Mouse (Mus musculus): ENCODE results near the gene Musk. TPM values are rescaled to one million over a fixed set of nuclear protein-coding genes. Genes with fewer than 3 reads are reported as not detected.

The Musk gene
- total RNA-seq, 2 experiments from 2014 or later: 20.4 to 66.6 TPM

DNA sequence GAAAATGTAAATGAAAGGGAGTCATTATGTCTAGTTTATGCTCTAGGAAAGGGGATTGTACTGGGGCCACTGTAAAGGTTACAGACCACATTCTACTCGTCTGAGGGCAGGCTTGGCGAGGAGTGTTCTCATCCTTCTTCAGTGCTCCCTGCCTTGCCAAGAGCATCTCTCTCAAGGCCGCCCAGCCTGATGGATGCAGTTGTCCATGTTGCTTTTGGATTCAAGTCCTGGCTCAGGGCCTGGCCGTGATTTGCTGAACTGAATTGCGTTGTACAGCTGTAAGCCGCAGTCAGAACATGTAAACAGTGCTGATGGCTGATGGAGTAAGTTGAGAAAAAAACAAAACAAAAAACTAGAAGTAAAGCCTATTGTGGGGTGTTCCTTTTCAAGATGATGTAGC, 7.4 kb upstream of the Musk start:
- peak; percentile 65 for DNase-seq
- TF ChIP-seq CTCF (IDR thresholded peaks at IDR 0.05): no peak
- no peak overlapping the region for H3K4me3 ChIP-seq
- peak overlapping the region; percentile 25; the same call in 1 of the 2 replicates for H3K27ac ChIP-seq
- intact Hi-C loops (cut with DNase I): no loop called here

DNA sequence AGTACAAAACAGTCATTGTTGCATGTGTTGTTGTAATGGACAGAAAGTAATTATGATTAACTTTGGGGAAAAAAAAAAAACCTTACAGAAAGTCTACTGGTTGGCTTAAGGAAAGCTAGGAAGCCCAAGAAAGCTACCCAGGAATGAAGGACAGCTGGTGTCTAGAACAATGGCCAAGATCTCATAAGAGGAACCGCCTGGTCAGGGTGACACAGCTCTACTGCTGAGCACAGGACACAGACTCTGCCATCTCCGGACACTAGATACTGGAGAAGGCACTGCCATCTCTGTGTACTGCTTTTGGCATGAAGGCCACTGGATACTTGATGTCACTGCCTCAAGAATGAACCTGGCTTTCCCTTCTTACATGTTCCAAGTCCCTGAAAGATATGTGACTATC, 5.6 kb upstream of the Musk start:
- DNase-seq: peak; percentile 33
- Histone ChIP-seq H3K27ac (no peak overlapping the region; the same call in 1 of the 2 replicates), H3K4me3 (no peak overlapping the region)
- no peak for TF ChIP-seq CTCF (IDR thresholded peaks at IDR 0.05)
- intact Hi-C loops (cut with DNase I): loop anchor here (10.0 kb wide), 1 partner anchor 115 kb away; no protein-coding TSS in a partner anchor

DNA sequence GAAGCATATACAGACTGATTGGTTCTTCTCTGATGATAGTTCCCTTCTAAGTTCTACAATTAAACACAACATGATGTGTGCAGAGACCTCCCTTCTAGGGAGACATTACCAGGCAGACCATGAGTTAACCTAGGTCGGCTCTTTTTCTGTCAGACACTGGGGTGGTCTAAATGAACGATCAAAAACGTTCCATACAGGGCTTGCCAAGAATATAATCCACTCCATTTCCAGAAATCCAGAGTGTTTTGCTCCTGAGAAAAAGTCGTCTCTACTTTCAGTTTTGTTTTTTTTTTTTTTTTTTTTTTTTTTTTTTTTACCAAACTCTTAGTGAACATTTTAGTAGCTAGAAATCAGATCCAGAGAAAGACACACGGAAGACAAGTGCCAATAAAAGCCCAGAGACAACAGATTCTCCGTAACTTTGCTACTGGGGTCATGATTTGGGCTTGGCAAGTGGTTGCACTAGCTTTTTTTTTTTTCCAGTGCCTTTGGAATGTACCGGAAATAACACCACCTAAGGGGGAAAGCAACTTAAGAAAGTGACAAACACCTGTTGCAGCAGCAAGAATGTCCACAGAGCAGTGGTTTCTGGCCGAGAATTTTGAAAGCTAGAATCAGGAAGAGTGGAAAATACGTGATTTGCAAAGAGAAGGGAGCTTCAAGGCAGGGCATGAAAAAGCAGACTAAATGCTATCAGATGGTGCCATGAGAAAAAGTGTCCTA, 769 bp downstream of the Musk start:
- TF ChIP-seq CTCF (IDR thresholded peaks at IDR 0.05): no peak
- intact Hi-C loops (cut with DNase I): loop anchor here (10.0 kb wide), 1 partner anchor 108 kb away; no protein-coding TSS in a partner anchor
- Histone ChIP-seq H3K27ac (peak overlapping the region; percentile 85), H3K4me3 (peak overlapping the region; percentile 69)
- DNase-seq: no peak

DNA sequence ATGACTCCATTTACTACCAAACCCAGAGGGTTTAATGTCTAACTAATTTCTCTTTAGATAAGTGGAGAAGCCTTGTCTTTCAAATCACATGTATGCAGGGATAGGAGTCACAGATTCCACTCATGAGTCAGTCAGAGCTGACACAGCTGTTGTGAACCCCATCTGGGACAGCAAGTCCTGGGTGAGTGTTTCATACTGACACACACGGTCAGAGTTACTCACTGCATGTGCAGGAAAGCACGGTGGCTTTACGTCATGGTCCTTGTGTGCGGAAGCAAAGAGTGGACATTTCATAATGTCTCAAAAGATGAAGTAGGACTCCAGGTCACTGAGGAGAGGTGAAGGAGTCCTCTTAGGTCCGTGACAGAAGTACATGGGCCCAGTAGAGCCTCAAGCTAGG, 3.0 kb downstream of the Musk start:
- peak overlapping the region; percentile 85 for H3K27ac ChIP-seq
- DNase-seq: peak; percentile 62
- intact Hi-C loops (cut with DNase I): loop anchor here (10.0 kb wide), 1 partner anchor 106 kb away; no protein-coding TSS in a partner anchor
- H3K4me3 ChIP-seq: peak overlapping the region; percentile 69
- no peak for TF ChIP-seq CTCF (IDR thresholded peaks at IDR 0.05)

DNA sequence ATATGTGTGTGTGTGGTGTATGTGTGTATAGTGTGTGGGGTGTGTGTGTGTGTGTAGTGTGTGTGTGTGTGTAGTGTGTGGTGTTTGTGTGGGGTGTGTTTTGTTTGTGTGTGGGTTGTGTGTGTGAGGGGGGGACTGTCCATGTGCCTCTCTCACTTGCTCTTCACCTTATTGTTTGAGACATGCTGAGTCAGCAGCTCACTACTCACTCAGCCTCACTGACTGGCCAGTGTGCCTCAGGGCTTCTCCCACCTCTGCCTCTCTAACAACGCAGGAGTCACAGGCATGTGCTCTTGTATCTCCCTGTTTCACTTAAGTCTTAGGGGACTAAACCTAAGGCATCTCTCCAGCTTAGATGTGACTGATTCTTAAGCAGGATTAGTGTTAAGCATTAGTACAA, 6.1 kb downstream of the Musk start:
- no peak for DNase-seq
- H3K4me3 ChIP-seq: no peak overlapping the region
- intact Hi-C loops (cut with DNase I): no loop called here
- no peak for TF ChIP-seq CTCF (IDR thresholded peaks at IDR 0.05)
- H3K27ac ChIP-seq: no peak overlapping the region

DNA sequence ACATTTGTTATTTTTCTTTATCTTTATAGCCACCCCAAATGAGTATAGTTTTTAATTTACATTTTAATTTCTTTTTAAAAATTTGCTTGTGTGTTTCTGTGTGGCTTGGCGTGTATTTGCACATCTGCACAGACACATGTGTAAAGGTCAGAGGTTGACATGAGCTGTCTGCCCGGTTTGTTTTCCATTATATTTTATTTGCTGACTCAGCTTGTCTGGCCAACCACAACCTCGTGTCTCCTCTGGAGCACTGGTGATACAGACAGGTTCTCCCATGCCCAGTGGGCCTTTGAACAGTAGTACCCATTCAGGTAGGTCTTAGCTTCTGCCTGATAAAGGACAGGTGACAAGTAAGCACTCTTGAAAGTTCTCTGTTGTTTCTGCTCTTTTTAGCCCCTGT, 7.3 kb downstream of the Musk start:
- Histone ChIP-seq H3K4me3 (no peak overlapping the region), H3K27ac (no peak overlapping the region)
- intact Hi-C loops (cut with DNase I): no loop called here
- TF ChIP-seq CTCF (IDR thresholded peaks at IDR 0.05): no peak
- DNase-seq: no peak

DNA sequence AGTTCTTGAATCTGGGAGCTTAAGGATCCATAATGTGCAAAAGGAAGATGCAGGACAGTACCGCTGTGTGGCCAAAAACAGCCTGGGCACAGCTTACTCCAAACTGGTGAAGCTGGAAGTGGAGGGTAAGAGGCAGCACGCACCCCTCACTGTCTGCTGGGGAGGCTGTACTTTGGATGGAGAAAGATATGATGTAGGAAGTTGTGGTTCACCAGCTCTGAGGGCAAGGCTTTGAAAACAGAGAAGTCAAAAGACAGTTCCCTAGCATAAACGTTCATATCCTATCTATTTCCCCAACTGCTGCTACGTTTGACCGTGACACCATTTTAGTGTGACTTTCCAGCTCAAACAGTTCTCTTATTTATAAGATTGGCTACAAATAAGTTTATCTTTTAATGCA, 18.1 kb downstream of the Musk start:
- no peak for TF ChIP-seq CTCF (IDR thresholded peaks at IDR 0.05)
- intact Hi-C loops (cut with DNase I): no loop called here
- no peak overlapping the region for H3K4me3 ChIP-seq
- no peak overlapping the region for H3K27ac ChIP-seq
- no peak for DNase-seq

DNA sequence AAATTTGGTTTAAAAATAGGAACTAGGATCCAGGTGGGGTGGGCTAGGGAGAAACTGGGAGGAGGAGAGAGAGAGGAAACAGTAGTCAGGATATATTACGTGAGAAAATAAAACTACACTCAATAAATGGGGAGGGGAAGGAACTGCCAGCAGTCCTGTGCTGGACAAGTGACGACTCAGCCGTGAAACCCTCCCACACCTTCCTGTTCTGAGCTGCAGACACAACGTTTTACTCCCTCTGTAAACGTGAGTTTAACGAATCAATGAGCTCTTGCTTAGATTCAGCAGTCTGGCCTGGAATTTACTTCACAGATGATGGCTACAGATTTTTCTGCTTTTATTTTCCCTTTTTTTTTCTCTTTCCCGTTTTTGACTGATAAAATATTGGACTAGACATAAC, 18.8 kb downstream of the Musk start:
- intact Hi-C loops (cut with DNase I): no loop called here
- H3K27ac ChIP-seq: no peak overlapping the region
- TF ChIP-seq CTCF (IDR thresholded peaks at IDR 0.05): no peak

DNA sequence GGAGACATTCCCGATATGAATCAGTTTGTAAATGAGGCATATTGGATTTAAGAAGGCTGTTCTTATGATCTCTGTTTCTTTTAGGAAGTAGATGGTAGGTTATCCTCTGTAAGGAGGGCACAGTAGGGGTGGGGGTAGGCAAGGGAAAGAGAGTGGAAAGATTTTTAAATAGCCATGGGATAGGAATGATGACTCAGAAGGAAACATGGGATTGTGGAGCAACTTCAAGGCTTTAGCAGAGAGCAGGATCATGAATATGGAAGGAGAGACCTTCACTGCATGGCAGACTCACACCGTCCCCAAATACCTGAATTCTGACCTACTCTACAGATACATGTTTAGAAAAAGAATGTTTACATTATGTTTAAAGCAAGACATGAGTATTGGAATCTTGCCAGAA, 21.7 kb downstream of the Musk start:
- intact Hi-C loops (cut with DNase I): no loop called here
- H3K4me3 ChIP-seq: no peak overlapping the region
- H3K27ac ChIP-seq: no peak overlapping the region; the same call in 1 of the 2 replicates
- TF ChIP-seq CTCF (IDR thresholded peaks at IDR 0.05): no peak
- no peak for DNase-seq

More for the DNA sequence above, 18.8 kb downstream of the Musk start:
- H3K4me3 ChIP-seq: no peak overlapping the region
- no peak for DNase-seq

DNA sequence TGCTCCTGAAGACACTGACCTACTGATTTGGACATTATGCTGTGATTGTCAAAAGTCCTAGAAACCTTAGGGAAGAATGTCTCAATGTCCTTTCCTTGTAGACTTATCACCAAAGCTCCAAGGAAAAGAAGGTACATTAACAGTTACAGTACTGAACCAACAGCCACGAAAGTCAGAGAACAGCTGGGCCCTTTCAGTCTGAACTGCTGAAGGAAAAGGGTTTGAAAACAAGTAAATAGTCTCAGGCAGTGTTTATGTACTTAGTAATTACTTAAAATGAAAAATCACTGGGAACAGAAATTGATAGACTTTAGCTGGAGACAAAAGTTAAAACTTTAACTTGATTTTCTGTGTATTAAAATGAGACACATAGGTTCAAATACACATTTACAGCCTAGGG, 27.6 kb downstream of the Musk start:
- TF ChIP-seq CTCF (IDR thresholded peaks at IDR 0.05): no peak
- H3K4me3 ChIP-seq: no peak overlapping the region
- no peak for DNase-seq
- intact Hi-C loops (cut with DNase I): no loop called here
- no peak overlapping the region for H3K27ac ChIP-seq

DNA sequence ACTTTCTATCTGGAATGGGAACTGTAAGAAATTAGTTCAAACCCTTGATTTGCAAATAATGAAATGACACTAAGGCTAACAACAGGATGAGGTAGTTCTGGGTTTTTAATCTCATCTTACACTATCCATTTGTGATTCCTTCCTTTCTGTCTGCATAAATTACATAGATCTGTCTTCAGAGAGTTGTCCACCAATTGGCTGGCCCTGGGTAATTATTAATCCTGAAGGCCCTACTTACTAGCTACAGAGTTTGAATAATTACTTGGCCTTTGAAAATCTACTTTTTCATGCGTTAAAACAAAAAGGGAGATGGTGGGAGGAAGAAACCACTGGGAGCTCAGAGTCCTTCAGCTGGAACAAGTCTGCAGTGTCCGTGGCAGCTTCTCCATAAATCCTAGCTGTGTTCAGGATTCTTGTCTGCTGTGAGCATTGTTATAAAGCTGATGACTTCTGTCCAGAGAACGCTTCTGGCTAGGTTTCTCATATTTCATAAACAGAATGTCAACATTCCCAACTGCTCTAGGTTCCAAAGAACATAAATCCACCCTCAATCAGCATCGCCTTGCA, 29.3 kb downstream of the Musk start:
- TF ChIP-seq CTCF (IDR thresholded peaks at IDR 0.05): no peak
- Histone ChIP-seq H3K4me3 (no peak overlapping the region), H3K27ac (peak overlapping the region; percentile 3; the same call in 1 of the 2 replicates)
- DNase-seq: no peak
- intact Hi-C loops (cut with DNase I): no loop called here

DNA sequence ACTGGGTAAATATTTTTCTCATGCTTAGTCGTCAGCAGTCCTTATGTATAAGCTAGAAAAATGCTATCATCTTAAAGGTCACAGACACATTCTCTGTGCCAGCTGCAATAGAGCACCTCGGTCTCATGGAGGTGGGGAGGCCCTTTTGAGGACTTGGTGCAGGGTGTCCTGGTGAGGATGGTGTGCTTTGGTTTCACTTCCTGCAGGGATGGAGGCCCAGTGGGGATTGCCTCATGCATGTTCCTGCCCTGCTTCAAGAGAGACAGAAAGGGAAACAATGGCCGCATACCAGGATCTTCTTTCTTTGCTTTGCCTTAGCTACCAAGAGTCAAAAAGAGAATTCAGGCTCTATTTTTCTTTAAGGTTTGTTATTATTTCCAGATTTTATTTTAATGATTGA, 31.8 kb downstream of the Musk start:
- intact Hi-C loops (cut with DNase I): no loop called here
- Histone ChIP-seq H3K4me3 (no peak overlapping the region), H3K27ac (no peak overlapping the region)
- DNase-seq: peak; percentile 33
- TF ChIP-seq CTCF (IDR thresholded peaks at IDR 0.05): no peak

DNA sequence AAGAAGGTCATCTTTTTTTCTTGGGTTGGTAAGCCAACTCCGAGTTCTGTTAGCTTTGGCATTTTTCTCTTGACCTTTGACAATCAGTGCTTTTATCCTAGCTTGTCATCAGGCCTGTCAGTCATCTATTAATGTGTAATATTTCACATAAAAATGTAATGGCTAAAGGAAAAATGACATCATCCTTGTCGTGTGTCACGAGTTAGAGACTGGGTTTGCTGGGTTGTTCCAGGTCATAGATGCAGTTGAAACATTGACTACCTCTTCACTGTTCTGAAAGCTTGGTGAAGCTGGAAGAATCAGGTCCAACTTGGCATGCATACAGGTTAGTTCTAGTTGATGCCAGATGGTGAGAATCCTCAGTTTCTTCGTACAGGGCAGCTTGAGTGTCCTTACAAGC, 34.5 kb downstream of the Musk start:
- DNase-seq: no peak
- intact Hi-C loops (cut with DNase I): no loop called here
- no peak for TF ChIP-seq CTCF (IDR thresholded peaks at IDR 0.05)
- H3K4me3 ChIP-seq: no peak overlapping the region
- no peak overlapping the region for H3K27ac ChIP-seq

DNA sequence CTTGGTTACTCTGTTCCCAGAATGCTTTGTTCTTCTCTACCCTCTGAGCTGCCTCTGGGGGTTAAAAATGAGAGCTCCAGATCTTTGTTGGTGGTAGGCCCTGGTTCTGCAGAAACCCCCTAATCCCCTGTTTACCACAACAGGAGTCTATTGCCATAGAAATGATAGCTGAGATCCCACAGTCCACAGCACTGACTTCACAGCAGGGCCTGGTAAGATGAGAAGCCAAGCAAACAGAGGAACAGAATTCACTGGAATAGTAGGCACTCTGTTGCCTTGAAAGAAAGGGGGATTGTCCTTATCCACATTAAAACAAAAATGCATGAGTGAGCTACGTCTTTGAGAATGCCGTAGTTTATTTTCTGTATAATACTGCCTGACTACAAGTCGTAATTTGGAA, 41.0 kb downstream of the Musk start:
- TF ChIP-seq CTCF (IDR thresholded peaks at IDR 0.05): no peak

More for the DNA sequence above, 41.0 kb downstream of the Musk start:
- intact Hi-C loops (cut with DNase I): no loop called here
- no peak for DNase-seq
- no peak overlapping the region for H3K4me3 ChIP-seq
- peak overlapping the region; percentile 58 for H3K27ac ChIP-seq

All from gastrocnemius, adult 2 months (tissue).